Mouse (Mus musculus): ENCODE measurements around the gene Mxi1. TPM values are rescaled to one million over a fixed set of nuclear protein-coding genes. Genes with fewer than 3 reads are reported as not detected.

Gene Mxi1
- polyA plus RNA-seq, 1 experiment: 34.3 TPM

DNA sequence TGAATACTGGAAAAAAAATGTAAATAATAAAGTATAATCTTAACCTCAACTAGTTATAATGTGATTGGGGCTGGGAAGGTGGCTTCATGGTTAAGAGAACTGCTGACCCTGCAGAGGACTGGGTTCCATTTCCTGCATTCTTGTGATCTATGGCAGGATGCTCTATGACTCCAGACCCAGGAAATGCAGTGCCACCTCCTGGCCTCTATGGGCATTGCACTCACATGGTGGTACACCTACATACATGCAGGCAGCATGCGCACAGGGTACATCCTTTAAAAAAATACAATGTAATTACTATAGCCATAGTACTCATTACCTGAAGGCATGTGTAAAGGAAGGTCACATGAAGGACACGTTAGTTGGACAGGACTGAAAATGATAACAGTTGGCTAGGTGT lies 52.6 kb downstream of the Mxi1 start:
- TF ChIP-seq GATA1 (IDR thresholded peaks at IDR 0.05; ENCODE audit: low read length): no peak

DNA sequence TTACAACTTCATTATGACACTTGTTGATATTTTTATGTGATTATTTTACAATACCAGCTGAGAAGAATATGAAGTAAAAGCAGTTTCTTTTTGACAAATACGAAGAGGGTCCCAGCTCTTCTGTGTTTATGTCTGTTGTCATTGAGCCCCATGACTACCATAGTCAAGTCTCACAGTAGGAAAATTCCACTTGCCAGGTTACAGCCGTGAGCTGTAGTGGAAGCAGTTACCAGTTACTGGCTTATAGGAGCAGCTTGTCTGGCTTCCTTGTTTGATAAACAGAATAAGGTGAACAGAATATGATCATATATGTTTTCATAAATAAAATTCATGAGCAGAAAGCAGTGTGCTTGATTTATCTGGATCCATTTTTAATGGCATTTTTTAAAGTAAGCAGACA lies 54.2 kb downstream of the Mxi1 start:
- TF ChIP-seq GATA1 (IDR thresholded peaks at IDR 0.05; ENCODE audit: low read length): no peak

DNA sequence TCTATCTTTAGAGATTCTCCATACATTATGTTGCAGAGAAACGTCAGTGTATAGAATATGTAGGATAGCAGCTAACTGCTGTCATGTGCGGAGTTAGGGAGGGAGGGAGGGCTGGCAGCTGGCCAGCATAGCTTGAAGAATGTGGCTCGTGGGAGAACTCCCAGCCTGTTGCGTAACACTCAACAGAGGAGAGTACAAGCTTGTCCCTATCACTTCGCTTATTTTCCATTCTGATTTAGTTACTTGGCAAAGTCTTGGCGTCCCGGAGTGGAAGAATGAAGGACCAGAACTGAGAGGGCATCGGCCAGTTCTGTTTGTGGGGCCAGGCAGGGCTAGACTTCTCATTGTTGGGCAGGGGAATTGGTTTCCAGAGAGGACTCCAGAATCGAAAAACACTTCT lies 54.6 kb downstream of the Mxi1 start:
- no peak for TF ChIP-seq GATA1 (IDR thresholded peaks at IDR 0.05; ENCODE audit: low read length)

DNA sequence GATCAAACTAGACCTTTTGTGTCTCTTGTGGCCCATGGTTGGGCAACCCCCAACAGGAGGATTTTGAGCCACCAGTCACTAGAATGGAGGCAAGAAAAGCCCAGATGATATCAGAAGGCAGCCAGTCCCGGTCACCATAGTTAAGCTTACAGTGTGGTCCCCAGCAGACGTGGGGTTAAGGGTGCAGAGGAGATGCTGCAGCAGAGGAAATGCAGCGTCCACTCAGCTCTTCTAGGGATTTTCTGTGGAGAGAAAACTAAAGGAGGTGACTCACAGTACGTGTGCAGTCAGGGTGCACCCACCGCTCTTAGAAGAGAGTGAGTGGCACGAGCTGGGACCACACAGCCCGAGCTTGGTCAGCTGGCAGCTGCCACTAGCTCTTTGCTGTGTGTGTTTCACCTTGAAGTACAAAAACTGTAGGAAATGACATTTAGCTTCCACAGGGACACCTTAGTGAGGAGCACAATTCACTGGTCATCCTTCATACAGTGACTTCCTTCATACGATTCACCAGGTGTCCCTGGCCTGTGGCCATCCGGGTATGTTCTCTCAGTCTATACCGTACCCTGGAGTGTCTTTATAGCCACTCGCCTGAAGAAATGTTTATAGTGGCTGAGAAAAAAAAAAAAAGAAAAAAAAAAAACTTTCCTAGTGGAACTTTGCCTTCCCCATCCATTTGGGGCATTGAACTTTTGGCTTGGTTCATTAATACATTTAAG lies 55.9 kb downstream of the Mxi1 start:
- TF ChIP-seq GATA1 (IDR thresholded peaks at IDR 0.05; ENCODE audit: low read length): no peak

DNA sequence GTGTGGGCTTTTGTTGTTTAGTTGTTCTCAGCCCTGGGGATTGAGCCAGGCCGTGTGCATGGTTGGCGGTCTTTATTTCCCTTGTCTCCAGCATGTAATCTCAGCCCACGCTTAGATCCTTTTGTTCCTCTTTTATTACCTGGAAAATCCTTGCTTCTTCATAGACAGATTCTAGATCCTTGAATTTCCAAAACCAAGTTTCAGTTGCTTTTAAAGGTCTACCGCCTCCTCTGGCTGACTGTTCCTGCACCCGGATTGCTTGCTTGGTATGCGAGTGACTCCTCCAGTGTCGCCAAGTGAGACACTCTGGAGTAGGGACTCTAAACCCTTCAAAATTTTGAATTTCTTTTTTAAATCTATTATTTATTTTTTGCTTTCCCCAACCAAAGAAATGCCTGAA lies 56.6 kb downstream of the Mxi1 start:
- TF ChIP-seq GATA1 (IDR thresholded peaks at IDR 0.05; ENCODE audit: low read length): no peak

DNA sequence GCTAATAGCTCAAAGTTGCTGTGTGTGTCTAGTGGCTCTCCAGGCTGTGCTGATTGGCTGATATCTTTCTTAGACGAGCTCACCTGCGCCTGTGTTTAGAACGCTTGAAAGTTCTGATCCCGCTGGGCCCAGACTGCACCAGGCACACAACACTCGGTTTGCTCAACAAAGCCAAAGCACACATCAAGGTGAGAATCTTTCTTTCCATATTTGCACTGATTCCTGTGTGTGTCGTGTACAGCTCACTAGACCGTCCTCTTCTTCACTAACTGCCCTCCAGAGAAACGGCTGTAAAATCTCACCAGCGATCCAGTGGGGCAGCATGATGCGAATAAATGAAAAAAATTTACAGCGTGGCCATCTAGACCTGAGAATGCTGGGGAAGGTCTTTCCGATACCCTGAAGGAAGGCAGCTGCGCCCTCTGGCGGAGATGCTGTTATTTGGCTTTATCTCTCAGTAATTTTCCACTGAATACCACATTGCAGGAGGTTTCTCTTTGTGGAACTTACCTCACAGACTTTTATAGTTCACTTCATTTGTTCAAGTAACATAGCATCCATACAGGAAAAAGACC lies 59.2 kb downstream of the Mxi1 start:
- no peak for TF ChIP-seq GATA1 (IDR thresholded peaks at IDR 0.05; ENCODE audit: low read length)

DNA sequence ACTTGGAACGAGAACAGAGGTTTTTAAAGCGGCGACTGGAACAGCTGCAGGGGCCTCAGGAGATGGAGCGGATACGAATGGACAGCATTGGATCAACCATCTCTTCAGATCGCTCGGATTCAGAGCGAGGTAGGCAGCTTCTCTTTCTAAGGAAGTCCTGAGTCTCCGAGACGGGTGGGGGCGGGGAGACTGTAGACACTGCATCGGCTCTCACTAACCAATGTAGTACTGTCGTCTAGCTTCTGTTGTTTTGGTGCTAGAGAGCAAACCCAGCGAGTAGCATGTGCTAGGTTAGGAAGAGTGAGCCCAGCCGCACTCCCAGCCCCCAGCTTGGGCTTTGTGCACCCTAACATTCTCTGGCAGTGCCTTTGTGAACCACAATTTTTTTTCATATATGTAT lies 59.9 kb downstream of the Mxi1 start:
- no peak for TF ChIP-seq GATA1 (IDR thresholded peaks at IDR 0.05; ENCODE audit: low read length)

DNA sequence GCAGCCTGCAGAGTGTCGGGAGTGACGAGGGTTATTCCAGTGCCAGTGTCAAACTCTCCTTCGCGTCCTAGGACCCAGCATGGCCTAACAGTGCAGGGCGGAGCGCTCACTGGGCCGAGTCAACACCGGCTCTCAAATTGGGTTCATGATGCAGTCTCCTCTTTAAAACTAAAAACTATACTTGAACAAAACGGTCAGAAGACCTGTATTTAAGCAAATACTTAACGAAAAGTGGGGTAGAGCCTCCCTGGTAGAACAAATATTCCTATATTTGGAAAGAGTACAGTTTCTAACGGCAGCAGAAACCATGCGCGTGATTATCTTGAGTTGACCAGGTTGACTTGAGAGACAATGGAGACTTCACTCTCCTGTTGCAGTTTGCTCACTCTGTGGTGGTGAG lies 61.3 kb downstream of the Mxi1 start, which contains the start of gene Gm10197:
Gene Gm10197, minus strand, starts transcription at position 101 of the 400 bp plus-strand sequence.
- TF ChIP-seq GATA1 (IDR thresholded peaks at IDR 0.05; ENCODE audit: low read length): no peak

DNA sequence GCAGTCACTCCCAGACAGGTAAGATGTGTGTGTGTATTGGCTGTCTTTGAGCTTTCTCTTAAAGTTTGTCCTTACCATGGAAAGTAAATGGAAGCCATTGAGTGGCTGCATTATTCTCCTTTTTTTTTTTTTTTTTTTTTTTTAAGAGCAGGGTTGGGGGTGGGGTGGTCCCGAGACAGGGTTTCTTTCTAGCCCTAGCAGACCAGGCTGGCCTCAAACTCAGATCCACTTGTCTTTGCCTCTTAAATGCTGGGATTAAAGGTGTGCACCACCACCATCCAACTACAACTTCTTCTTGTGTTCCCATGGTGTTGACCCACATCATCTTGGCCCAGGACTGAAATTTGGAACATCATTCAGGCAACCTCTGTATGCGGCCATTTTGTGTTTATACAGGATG lies 63.3 kb downstream of the Mxi1 start:
- no peak for TF ChIP-seq GATA1 (IDR thresholded peaks at IDR 0.05; ENCODE audit: low read length)

DNA sequence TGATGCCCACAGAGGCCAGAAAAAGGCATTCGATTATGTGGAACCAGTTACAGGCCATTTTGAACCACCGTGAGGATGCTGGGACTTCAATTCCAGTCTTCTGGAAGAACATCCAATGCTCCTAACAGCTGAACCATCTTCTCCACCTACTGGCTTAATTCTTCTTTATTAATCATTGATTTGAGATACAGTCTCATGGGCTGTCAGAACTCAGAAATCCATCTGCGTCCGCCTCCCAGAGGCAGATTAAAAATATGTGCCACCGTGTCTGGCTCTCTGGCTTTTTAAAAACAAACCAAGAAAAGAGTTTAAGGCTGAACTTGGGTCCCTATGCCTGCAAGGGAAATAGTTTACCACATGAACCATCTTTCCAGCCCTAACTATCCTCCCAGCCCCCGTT lies 65.0 kb downstream of the Mxi1 start:
- TF ChIP-seq GATA1 (IDR thresholded peaks at IDR 0.05; ENCODE audit: low read length): no peak

DNA sequence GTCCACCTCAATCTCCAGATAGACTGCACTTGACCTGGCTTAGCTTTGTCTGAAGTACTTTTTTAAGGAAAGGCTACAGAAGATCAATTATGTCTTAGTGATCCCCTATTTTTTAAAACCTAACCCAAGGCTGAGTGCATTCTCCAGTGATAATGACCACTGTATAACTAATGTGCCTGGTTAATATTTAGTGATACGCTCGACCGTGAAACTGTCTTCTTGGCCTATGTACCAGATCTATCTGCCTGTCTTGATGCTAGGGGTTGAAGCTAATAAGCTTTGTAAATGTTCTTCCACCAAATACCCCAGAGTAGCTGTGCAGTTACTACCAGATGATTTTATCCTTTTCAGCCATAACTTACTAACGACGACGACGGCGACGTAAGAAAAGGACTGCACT lies 65.5 kb downstream of the Mxi1 start:
- TF ChIP-seq GATA1 (IDR thresholded peaks at IDR 0.05; ENCODE audit: low read length): no peak

DNA sequence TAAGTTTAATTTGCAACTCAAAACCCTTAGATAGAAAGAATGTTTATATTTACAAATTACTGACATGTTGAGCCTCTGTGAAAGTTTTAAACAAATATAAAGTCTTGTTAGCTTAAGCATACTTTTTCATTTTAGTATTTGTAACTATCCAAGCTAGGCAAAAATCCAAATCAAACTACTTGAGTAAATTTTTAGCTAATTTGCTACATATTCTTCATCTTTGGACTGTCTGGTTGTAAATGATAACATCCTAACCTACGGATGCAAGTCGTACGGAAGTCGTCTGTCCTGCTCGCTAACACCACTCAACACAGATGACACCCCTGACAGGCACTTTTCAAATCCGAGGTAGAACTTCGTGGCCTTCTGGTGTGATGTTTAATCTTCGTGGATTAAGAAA lies 67.3 kb downstream of the Mxi1 start:
- no peak for TF ChIP-seq GATA1 (IDR thresholded peaks at IDR 0.05; ENCODE audit: low read length)

DNA sequence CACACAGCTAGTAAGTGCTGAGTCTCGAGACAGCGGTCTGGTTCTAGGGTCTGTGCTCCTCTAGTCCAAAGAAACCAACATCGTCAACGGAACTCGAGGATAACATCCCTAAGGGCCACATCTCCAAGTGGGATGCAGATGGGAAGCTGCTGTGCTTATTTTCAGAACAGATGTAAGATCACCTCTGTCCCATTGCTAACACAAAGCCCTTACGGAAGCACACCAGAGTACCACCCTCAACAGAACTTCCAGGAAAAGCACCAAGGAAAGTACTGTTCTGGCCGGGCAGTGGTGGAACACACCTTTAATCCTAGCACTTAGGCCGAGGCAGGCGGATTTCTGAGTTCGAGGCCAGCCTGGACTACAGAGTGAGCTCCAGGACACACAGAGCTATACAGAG lies 68.1 kb downstream of the Mxi1 start:
- TF ChIP-seq GATA1 (IDR thresholded peaks at IDR 0.05; ENCODE audit: low read length): no peak

DNA sequence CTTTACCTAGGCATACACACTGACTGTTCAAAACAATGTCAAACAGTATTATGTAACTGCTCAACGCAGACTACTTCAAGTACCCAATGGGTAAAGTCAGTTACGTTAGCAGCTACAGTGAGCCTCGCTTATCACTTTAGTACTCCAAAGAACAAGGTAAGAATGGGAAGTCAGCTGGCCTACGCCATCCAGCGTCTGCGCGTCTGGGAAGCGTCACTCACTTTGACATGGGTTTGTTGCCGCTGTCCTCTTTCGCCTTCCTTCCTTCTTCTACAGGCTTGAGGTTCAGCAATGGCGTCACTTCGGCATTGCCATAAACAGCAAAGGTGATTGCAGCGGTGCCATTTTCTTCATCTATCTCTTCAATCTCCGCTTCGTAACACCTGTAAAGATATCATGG lies 73.0 kb downstream of the Mxi1 start:
- TF ChIP-seq GATA1 (IDR thresholded peaks at IDR 0.05; ENCODE audit: low read length): no peak

DNA sequence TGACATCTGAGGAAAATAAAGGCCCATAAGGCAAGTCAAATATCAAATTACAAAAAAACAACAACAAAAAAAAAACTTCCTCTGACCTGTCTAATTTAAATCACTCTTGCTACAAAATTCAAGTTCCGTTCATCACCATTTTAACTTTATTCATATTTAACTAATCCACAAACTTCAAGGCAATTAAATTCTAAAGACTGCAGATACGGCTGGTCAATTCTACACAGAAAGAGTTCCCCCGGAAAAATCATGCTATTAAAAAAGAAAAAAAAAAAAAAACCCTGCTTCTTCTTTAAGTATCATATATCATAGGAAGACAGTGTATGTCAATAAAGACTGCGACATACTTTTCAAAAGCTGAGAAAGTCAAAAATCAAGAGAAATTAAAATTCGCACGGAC lies 79.1 kb downstream of the Mxi1 start:
- no peak for TF ChIP-seq GATA1 (IDR thresholded peaks at IDR 0.05; ENCODE audit: low read length)

DNA sequence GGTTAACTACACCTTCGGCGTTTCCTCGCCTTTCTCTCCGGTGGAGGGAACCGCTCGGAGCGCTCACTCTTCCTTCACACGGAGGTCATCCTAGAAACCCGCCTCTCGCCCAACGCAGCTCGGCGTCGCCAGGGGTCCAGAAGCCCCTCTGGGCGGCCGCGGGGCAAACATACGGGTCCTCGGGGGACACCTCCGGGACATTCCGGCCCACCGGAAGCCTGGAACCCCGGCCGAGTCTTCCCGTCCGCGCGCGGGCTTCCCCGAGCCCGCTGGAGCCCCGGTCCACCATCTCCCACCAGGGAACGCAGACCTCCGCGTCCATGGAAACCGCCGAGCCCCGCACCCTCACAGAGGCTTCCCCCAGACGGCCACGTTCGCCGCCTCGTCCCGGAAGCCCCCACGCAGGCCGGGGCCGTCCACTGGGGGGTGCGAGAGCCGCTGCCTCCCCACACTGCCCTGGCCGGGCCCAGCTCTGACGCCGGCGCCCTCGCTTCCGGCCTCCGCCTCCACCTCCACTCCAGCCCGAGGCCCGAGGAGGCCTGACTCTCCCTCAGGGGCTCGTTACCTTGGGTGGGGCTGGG lies 79.6 kb downstream of the Mxi1 start:
- no peak for TF ChIP-seq GATA1 (IDR thresholded peaks at IDR 0.05; ENCODE audit: low read length)

DNA sequence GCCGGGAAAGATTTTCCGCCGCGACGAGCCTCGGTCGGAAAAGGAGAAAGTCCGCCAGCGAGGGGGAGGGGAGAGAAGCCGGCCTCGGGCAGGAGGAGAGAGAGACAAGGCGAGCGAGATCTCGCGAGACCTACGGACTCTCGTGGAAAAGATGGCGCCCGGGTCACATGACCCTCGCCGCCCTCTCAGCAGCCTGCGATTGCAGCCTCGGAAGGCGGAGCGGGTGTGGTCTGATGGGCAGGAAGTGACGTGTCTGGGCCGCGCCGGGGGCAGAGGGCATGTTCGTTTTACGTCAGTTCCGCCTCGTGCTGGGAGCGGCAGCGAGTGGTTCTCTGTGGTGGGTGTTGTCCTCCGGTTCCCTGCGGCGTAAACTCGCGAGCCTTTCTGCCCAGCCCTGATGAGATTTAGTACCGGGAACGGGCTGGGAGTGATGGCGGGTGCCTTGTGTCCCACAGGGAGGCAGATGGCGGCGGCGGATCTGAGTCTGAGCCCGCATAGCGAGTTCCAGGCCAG lies 80.2 kb downstream of the Mxi1 start, which contains the start of gene Smndc1:
Gene Smndc1, minus strand, starts transcription at position 84 of the 513 bp plus-strand sequence.
- TF ChIP-seq GATA1 (IDR thresholded peaks at IDR 0.05; ENCODE audit: low read length): no peak
